Mouse (Mus musculus): ENCODE results near the gene Gnptab. TPM values are rescaled to one million over a fixed set of nuclear protein-coding genes. Genes with fewer than 3 reads are reported as not detected.
A peak's percentile ranks its signal among the peaks of the same experiment; 100 is the strongest.
"Not testable (repeated sequence)": the region's sequence is repeated elsewhere in the genome, so short reads cannot be mapped to it uniquely, and the experiment has no call there.

Gnptab gene
- polyA plus RNA-seq, 1 experiment from 2014 or later = 9.5 TPM

- no peaks in the 10 kb centered on the region for H3K9me3 ChIP-seq
- 3% methylated on average over 47 of the region's 47 CpGs for WGBS
- peak; percentile 56 for DNase-seq (ENCODE audit: low spot score)
- peak overlapping the region; percentile 66 for H3K4me3 ChIP-seq
- H3K27ac ChIP-seq = peak overlapping the region; percentile 81
- H3K36me3 ChIP-seq = no peaks in the 10 kb centered on the region
- H3K4me1 ChIP-seq (replicated peaks) = peaks cover 10% of the 10 kb centered on the region
- H3K27me3 ChIP-seq (ENCODE audit: insufficient read depth, poor library complexity, severe bottlenecking) = peaks cover 38% of the 10 kb centered on the region
These were observed 21.9 kb upstream of the Gnptab start for GRCm38 (mm10) chr10:88356983-88357559.

- no peak overlapping the region for H3K27ac ChIP-seq
- no peaks in the 10 kb centered on the region for H3K9me3 ChIP-seq
- H3K4me3 ChIP-seq = no peak overlapping the region
- H3K4me1 ChIP-seq (replicated peaks) = peaks cover 2% of the 10 kb centered on the region; the same call in 1 of the 2 replicates
- no peak for DNase-seq (ENCODE audit: low spot score)
- peaks cover 15% of the 10 kb centered on the region for H3K27me3 ChIP-seq (ENCODE audit: insufficient read depth, poor library complexity, severe bottlenecking)
- H3K36me3 ChIP-seq = no peaks in the 10 kb centered on the region
- WGBS = 67% methylated on average over 1 of the region's 1 CpGs
These were observed 16.7 kb upstream of the Gnptab start for GRCm38 (mm10) chr10:88362218-88362617.

DNA sequence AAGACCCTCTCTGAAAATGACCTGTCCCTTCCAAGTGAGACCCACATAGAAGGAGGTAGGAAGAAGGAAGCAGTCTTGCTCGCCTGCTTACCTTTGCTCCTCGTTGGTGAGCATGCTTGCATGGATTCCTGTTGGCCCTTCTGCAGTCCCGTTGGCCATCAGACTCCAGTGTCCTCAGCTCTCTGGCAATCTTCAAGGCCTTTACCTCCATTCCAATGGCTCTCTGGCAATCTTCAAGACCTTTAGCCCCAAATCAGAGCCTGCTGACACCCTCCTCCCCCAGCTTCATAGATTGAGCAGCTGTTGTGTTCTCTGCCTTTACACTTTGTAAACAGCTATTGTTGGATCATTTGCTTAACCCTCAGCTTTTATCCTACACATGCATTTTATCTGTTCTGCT, 14.7 kb upstream of the Gnptab start:
- Histone ChIP-seq H3K4me3 (no peak overlapping the region), H3K9me3 (no peaks in the 10 kb centered on the region), H3K36me3 (no peaks in the 10 kb centered on the region), H3K4me1 (replicated peaks) (no peaks in the 10 kb centered on the region), H3K27me3 (ENCODE audit: insufficient read depth, poor library complexity, severe bottlenecking) (no peaks in the 10 kb centered on the region), H3K27ac (no peak overlapping the region)
- DNase-seq (ENCODE audit: low spot score) = no peak
- WGBS = 84% methylated on average over 3 of the region's 3 CpGs

DNA sequence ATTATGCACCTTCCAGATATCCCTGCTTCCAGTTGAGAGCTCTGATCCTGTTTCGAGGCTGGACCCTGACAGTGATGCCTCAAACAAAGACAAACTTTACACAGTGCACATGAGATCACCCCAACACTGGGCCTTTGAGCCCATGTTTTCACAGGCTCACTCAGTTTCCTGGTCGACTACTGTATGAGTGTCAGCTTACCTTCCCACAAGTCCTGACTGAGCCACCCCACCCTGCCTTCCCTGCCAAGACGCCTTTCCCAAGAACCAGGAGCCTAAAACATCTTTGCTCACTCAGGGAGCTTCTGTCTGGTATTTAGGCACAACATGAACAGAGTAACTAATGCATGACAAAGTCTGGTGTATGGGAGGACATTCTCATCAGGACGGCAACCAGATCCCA, 9.7 kb upstream of the Gnptab start:
- no peak overlapping the region for H3K27ac ChIP-seq
- no peaks in the 10 kb centered on the region for H3K27me3 ChIP-seq (ENCODE audit: insufficient read depth, poor library complexity, severe bottlenecking)
- 58% methylated on average over 4 of the region's 4 CpGs for WGBS
- H3K4me1 ChIP-seq (replicated peaks) = no peaks in the 10 kb centered on the region
- no peak overlapping the region for H3K4me3 ChIP-seq
- no peak for DNase-seq (ENCODE audit: low spot score)
- H3K9me3 ChIP-seq = no peaks in the 10 kb centered on the region
- no peaks in the 10 kb centered on the region for H3K36me3 ChIP-seq

GRCm38 (mm10) chr10:88371793-88372192, 7.1 kb upstream of the Gnptab start:
- no peaks in the 10 kb centered on the region for H3K9me3 ChIP-seq
- no peaks in the 10 kb centered on the region for H3K27me3 ChIP-seq (ENCODE audit: insufficient read depth, poor library complexity, severe bottlenecking)
- H3K36me3 ChIP-seq = no peaks in the 10 kb centered on the region
- no peaks in the 10 kb centered on the region for H3K4me1 ChIP-seq (replicated peaks)
- no peak overlapping the region for H3K4me3 ChIP-seq
- no peak for DNase-seq (ENCODE audit: low spot score)
- 8% methylated on average over 2 of the region's 2 CpGs for WGBS
- H3K27ac ChIP-seq = no peak overlapping the region

- no peaks in the 10 kb centered on the region for H3K4me1 ChIP-seq (replicated peaks)
- WGBS = 88% methylated on average over 4 of the region's 4 CpGs
- H3K27ac ChIP-seq = no peak overlapping the region
- H3K4me3 ChIP-seq = no peak overlapping the region
- no peaks in the 10 kb centered on the region for H3K9me3 ChIP-seq
- H3K27me3 ChIP-seq (ENCODE audit: insufficient read depth, poor library complexity, severe bottlenecking) = no peaks in the 10 kb centered on the region
- no peak for DNase-seq (ENCODE audit: low spot score)
- no peaks in the 10 kb centered on the region for H3K36me3 ChIP-seq
These were observed 6.5 kb upstream of the Gnptab start for GRCm38 (mm10) chr10:88372436-88372835.

DNA sequence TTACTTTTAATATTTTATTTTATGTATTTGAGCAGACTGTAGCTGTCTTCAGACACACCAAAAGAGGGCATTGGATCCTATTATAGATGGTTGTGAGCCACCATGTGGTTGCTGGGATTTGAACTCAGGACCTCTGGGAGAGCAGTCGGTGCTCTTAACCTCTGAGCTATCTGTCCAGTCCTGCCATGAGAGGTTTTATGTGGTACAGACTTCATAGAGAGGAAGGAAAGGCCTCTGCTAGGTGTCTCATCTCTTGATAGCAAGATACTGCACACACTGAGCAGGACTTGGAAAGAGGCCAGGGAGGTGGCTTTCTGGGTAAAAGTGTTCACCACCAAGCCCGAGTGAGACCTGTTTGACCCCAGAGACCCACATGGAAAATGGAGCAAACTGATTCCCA, 6.0 kb upstream of the Gnptab start:
- H3K27me3 ChIP-seq (ENCODE audit: insufficient read depth, poor library complexity, severe bottlenecking); H3K9me3 ChIP-seq; H3K36me3 ChIP-seq; H3K27ac ChIP-seq; DNase-seq (ENCODE audit: low spot score); H3K4me1 ChIP-seq (replicated peaks); H3K4me3 ChIP-seq: not testable (repeated sequence)
- 88% methylated on average over 2 of the region's 2 CpGs for WGBS

DNA sequence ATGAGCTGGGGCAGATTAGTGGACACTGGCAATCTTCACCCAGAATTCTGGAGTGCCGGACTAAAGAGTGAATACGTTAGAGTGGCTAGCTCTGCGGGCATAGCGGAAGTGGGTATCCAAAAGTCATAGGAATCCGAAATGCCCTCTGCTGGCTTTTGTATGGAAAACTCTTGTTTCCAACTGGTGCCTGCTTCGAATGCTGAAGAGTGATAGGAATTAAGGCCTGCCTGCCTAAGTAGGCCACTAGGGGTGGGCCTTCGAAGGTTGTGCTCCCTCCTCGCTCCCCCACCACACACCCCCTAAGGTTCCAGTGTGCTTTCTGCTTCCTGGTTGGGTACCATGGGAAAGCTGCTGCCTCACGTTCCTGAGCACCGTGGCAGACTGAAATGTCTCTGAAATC, 3.9 kb upstream of the Gnptab start:
- H3K4me3 ChIP-seq = no peak overlapping the region
- no peaks in the 10 kb centered on the region for H3K9me3 ChIP-seq
- H3K27ac ChIP-seq = no peak overlapping the region
- no peaks in the 10 kb centered on the region for H3K27me3 ChIP-seq (ENCODE audit: insufficient read depth, poor library complexity, severe bottlenecking)
- peaks cover 6% of the 10 kb centered on the region for H3K4me1 ChIP-seq (replicated peaks)
- H3K36me3 ChIP-seq = no peaks in the 10 kb centered on the region
- 32% methylated on average over 10 of the region's 10 CpGs for WGBS
- DNase-seq (ENCODE audit: low spot score) = no peak

- 13% methylated on average over 11 of the region's 11 CpGs for WGBS
- Histone ChIP-seq H3K9me3 (no peaks in the 10 kb centered on the region), H3K27ac (no peak overlapping the region), H3K27me3 (ENCODE audit: insufficient read depth, poor library complexity, severe bottlenecking) (no peaks in the 10 kb centered on the region), H3K36me3 (no peaks in the 10 kb centered on the region), H3K4me1 (replicated peaks) (peaks cover 19% of the 10 kb centered on the region), H3K4me3 (no peak overlapping the region)
- DNase-seq (ENCODE audit: low spot score) = peak; percentile 84
These were observed 2.2 kb upstream of the Gnptab start for GRCm38 (mm10) chr10:88376770-88377169.

DNA sequence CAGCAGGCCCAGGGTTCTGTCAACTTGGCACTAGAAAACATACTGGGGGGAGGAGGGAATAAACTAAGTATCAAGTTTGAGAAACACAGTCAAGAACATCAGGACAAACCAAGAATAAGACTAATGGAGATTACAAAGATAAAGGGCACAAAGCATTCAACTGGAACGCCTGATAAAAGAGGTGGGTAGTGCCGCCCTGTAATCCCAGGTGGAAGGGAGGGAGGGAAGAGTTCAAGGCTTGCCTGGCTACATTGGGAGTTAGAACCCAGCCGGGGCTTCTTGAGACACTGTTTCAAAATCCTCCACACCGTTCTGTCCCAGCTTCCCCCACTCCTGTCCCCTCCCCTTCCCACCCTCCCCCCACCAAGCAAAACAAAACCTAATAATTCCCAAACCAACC, 1.3 kb upstream of the Gnptab start:
- 83% methylated on average over 4 of the region's 4 CpGs for WGBS
- Histone ChIP-seq H3K4me3 (no peak overlapping the region), H3K9me3 (no peaks in the 10 kb centered on the region), H3K4me1 (replicated peaks) (peaks cover 19% of the 10 kb centered on the region), H3K36me3 (no peaks in the 10 kb centered on the region), H3K27me3 (ENCODE audit: insufficient read depth, poor library complexity, severe bottlenecking) (no peaks in the 10 kb centered on the region), H3K27ac (no peak overlapping the region)
- no peak for DNase-seq (ENCODE audit: low spot score)

DNA sequence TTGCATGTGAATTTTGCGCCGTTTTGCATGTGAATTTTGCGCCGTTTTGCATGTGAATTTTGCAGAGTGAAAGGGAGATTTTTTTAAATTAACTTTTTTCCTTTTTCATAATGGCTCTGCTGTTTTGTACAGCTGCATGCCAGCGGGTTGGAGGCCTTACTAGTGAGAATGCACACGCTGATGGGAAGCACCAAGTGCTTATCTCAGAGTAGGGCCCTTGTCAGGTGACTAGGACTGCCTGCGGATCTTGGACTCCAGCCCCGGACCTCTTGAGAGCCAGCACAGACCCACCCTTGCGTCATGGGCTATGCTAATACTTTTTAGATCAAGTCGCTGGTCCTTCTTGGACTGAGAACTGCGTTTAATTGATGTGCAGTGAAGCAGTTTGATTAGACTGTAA, 1.1 kb downstream of the Gnptab start:
- Histone ChIP-seq H3K4me1 (replicated peaks) (peaks cover 19% of the 10 kb centered on the region), H3K4me3 (peak overlapping the region; percentile 87), H3K9me3 (no peaks in the 10 kb centered on the region), H3K27me3 (ENCODE audit: insufficient read depth, poor library complexity, severe bottlenecking) (no peaks in the 10 kb centered on the region), H3K27ac (peak overlapping the region; percentile 91), H3K36me3 (no peaks in the 10 kb centered on the region)
- peak; percentile 34 for DNase-seq (ENCODE audit: low spot score)
- 2% methylated on average over 11 of the region's 11 CpGs for WGBS

DNA sequence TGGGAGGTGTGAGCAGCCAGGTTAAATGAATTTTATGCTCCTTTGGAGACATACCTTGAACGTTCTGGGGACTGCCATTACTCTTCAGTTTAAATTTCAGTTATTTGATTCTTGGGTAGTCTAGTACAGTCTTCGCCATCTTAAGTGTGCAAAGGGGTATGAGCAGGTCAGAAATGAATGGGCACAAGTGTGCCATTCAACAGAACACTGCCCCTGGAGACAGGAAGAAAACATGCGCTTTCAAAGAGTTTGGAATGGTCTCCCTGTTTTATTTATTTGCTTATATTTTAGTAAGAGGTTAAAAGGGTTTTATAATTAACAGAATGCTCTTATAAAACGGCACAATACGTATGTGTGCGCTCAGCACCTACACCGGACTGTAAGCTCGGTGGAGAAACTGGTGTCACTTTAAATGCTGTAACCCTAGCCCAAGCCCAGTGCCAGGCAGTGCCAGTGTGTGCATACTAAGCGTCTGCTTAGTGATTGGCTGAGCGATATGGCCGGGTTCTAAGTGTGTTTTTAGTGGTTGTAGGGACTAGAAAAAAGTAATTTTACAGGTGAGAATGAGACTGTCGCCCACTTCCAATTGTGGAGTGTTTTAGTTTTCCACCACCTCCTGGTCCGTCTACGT, 1.6 kb downstream of the Gnptab start:
- Histone ChIP-seq H3K27me3 (ENCODE audit: insufficient read depth, poor library complexity, severe bottlenecking) (no peaks in the 10 kb centered on the region), H3K9me3 (no peaks in the 10 kb centered on the region), H3K27ac (no peak overlapping the region), H3K4me3 (peak overlapping the region; percentile 87), H3K36me3 (no peaks in the 10 kb centered on the region), H3K4me1 (replicated peaks) (peaks cover 19% of the 10 kb centered on the region)
- DNase-seq (ENCODE audit: low spot score) = no peak
- WGBS = 52% methylated on average over 14 of the region's 14 CpGs

DNA sequence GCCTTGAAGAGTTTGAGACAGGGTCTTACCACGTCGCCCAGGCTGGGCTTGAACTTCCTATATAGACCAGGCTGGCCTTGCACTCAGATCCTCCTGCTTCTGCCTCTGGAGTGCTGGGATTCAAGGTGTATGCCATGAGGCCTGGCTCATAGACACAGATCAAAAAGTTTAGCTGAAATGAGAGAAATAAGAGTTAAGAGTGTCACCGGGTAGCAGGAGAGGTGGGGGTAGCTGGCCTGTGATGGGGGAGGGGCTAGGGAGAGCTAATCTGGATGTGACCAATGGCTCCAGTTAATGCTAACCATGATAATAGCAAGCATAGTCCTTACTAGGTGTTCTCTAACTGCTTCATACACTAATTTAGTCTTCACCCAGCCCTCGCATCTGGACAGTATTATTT, 2.4 kb downstream of the Gnptab start:
- WGBS = 80% methylated on average over 4 of the region's 4 CpGs
- no peaks in the 10 kb centered on the region for H3K36me3 ChIP-seq
- DNase-seq (ENCODE audit: low spot score) = no peak
- peaks cover 19% of the 10 kb centered on the region for H3K4me1 ChIP-seq (replicated peaks)
- no peaks in the 10 kb centered on the region for H3K9me3 ChIP-seq
- H3K4me3 ChIP-seq = no peak overlapping the region
- H3K27ac ChIP-seq = no peak overlapping the region
- no peaks in the 10 kb centered on the region for H3K27me3 ChIP-seq (ENCODE audit: insufficient read depth, poor library complexity, severe bottlenecking)

DNA sequence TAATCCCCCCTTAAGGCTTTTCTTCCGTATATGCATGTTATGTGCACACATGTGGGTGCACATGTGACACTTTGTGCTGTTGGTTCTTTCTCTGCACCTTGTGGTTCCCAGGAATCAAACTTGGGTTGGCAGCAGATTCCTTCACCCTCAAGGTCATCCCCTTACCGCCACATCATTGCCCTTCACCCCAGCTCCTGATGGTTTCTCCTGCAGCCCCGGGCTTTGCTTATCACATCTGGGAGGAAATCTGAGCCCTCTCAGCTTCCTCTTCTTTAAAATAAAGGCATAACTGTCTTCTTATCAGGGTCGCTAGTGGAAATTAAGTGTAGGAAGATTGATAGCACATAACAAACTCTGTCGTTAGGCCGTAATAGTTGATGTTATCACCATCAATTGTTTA, 3.1 kb downstream of the Gnptab start:
- Histone ChIP-seq H3K4me3 (no peak overlapping the region), H3K4me1 (replicated peaks) (peaks cover 19% of the 10 kb centered on the region), H3K36me3 (no peaks in the 10 kb centered on the region), H3K27ac (no peak overlapping the region), H3K9me3 (no peaks in the 10 kb centered on the region), H3K27me3 (ENCODE audit: insufficient read depth, poor library complexity, severe bottlenecking) (no peaks in the 10 kb centered on the region)
- no peak for DNase-seq (ENCODE audit: low spot score)
- 82% methylated on average over 6 of the region's 6 CpGs for WGBS

All from hindbrain, embryonic 10.5 days (tissue).